Mouse (Mus musculus) embryonic fibroblast, embryonic 13.5 days (primary cell): ENCODE measurements at regions not wholly inside any gene's neighbourhood (a gene's known extent, or its start where the extent isn't known, plus 50 kb on each side); places are given as distances from the start of the nearest gene placed in this dataset.

ENCODE experiments used
- CTCF ChIP-seq: IDR thresholded peaks from 2 replicates; pipeline ENCODE4 v1.5.1; 2011; ENCODE audit warnings: mild to moderate bottlenecking, control low read depth, low read length, moderate library complexity, borderline replicate concordance; ENCODE audit not compliant: insufficient read depth
- POLR2A ChIP-seq: IDR thresholded peaks from 2 replicates; pipeline ENCODE4 v1.6.1; 2011; ENCODE audit warnings: low read depth, mild to moderate bottlenecking, control low read depth, low read length, moderate library complexity

GRCm38 (mm10) chr13:43961047-43961690, 176.6 kb downstream of the Cd83 start:
- TF ChIP-seq CTCF (no peak), POLR2A (no peak)
